Mouse (Mus musculus): ENCODE data around the gene Barhl1.

DNA sequence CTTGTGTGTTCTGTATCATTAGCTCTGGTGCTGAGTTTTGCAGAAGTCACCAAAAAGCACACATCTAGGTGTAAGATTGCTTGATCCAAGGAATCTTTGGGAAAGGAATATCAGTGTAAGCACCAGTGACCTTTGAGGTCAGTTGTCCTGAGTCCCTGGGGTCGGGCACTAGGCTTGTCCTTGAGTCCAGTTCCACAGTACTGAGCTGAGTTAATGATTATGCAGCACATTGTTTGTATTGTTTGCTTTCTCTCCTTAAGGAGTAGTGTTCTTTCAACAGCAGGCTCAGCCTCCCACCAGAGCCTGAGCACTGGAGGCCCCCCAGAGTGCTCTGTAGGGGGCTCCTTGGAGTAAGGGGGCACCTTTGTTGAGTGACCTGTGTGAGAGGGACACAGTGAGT lies 23.7 kb downstream of the Barhl1 start:
- TF ChIP-seq CTCF (IDR thresholded peaks at IDR 0.05; ENCODE audit: low read depth) (no peak), EP300 (IDR thresholded peaks at IDR 0.05; ENCODE audit: low read depth) (no peak)
